Mouse (Mus musculus): ENCODE results near the gene Sgpp1.
"Not testable (repeated sequence)": the region's sequence is repeated elsewhere in the genome, so short reads cannot be mapped to it uniquely, and the experiment has no call there.

Sgpp1 gene

GRCm38 (mm10) chr12:75689003-75689402 lies 46.5 kb downstream of the Sgpp1 start:
- no peak for DNase-seq (ENCODE audit: low spot score in 2 of 2)

- no peak for DNase-seq (ENCODE audit: low spot score in 2 of 2)
These were observed 48.2 kb downstream of the Sgpp1 start for GRCm38 (mm10) chr12:75687314-75687713.

- DNase-seq (ENCODE audit: low spot score in 2 of 2) = not testable (repeated sequence)
These were observed 51.5 kb downstream of the Sgpp1 start for GRCm38 (mm10) chr12:75684026-75684425.

GRCm38 (mm10) chr12:75683598-75683997 lies 51.9 kb downstream of the Sgpp1 start:
- no peak for DNase-seq (ENCODE audit: low spot score in 2 of 2)

GRCm38 (mm10) chr12:75682842-75683241 lies 52.7 kb downstream of the Sgpp1 start:
- no peak for DNase-seq (ENCODE audit: low spot score in 2 of 2)

GRCm38 (mm10) chr12:75681101-75681500 lies 54.4 kb downstream of the Sgpp1 start:
- DNase-seq (ENCODE audit: low spot score in 2 of 2) = no peak

GRCm38 (mm10) chr12:75678393-75678792 lies 57.1 kb downstream of the Sgpp1 start:
- no peak for DNase-seq (ENCODE audit: low spot score in 2 of 2)

GRCm38 (mm10) chr12:75672630-75673029 lies 62.9 kb downstream of the Sgpp1 start:
- no peak for DNase-seq (ENCODE audit: low spot score in 2 of 2)

GRCm38 (mm10) chr12:75671759-75672315 lies 63.7 kb downstream of the Sgpp1 start:
- no peak for DNase-seq (ENCODE audit: low spot score in 2 of 2)

GRCm38 (mm10) chr12:75670611-75671010 lies 64.9 kb downstream of the Sgpp1 start:
- DNase-seq (ENCODE audit: low spot score in 2 of 2) = no peak

GRCm38 (mm10) chr12:75669258-75670106 lies 66.0 kb downstream of the Sgpp1 start, which contains the start of gene Wdr89:
Gene Wdr89 (minus strand): TSS chr12:75669537.
- DNase-seq (ENCODE audit: low spot score in 2 of 2) = peak; percentile 99 to 100

GRCm38 (mm10) chr12:75668916-75669257 lies 66.6 kb downstream of the Sgpp1 start:
- no peak for DNase-seq (ENCODE audit: low spot score in 2 of 2)

- DNase-seq (ENCODE audit: low spot score in 2 of 2) = no peak
These were observed 67.3 kb downstream of the Sgpp1 start for GRCm38 (mm10) chr12:75668221-75668620.

- no peak for DNase-seq (ENCODE audit: low spot score in 2 of 2)
These were observed 68.6 kb downstream of the Sgpp1 start for GRCm38 (mm10) chr12:75666939-75667338.

- DNase-seq (ENCODE audit: low spot score in 2 of 2) = no peak
These were observed 71.1 kb downstream of the Sgpp1 start for GRCm38 (mm10) chr12:75664516-75664810.

Measured in spleen, postnatal 36 days (tissue).